Mouse (Mus musculus) heart, postnatal 0 days (tissue): ENCODE results near the gene Aldh3a2. TPM values are rescaled to one million over a fixed set of nuclear protein-coding genes. Genes with fewer than 3 reads are reported as not detected.
A peak's percentile ranks its signal among the peaks of the same experiment; 100 is the strongest.
"Not testable (repeated sequence)": the region's sequence is repeated elsewhere in the genome, so short reads cannot be mapped to it uniquely, and the experiment has no call there.

Experiments used
- ATAC-seq: fragments of 200-750 bp; cut with Nextera tagmentation; 2 replicates; pipeline ENCODE4 v1.8.0; 2017; ENCODE audit warnings: low read depth, moderate number of reproducible peaks, moderate library complexity; ENCODE audit not compliant: insufficient read depth
- DNase-seq: peaks from one replicate; pipeline ENCODE4 v3.0.0-alpha.2; 2016; ENCODE audit warnings: low spot score
- H3K27ac ChIP-seq: fragments of 300-500 bp; sonication (generic); 2 replicates; pipeline ENCODE4 v1.5.1; 2014; ENCODE audit warnings: low read depth, mild to moderate bottlenecking
- H3K27me3 ChIP-seq: fragments of 300-500 bp; sonication (generic); 2 replicates; pipeline ENCODE4 v1.6.1; 2014; ENCODE audit warnings: low read length, mixed read lengths; ENCODE audit not compliant: control insufficient read depth, insufficient read depth
- H3K36me3 ChIP-seq: fragments of 300-500 bp; sonication (generic); replicated peaks from 2 replicates; pipeline ENCODE4 v1.6.1; 2014; ENCODE audit warnings: low read length, mixed read lengths; ENCODE audit not compliant: control insufficient read depth, insufficient read depth
- H3K4me1 ChIP-seq: fragments of 300-500 bp; sonication (generic); 2 replicates; pipeline ENCODE4 v1.6.1; 2014; ENCODE audit warnings: antibody characterized with exemption; ENCODE audit not compliant: control insufficient read depth, insufficient read depth
- H3K4me2 ChIP-seq: fragments of 300-500 bp; sonication (generic); 2 replicates; pipeline ENCODE4 v1.6.1; 2014; ENCODE audit warnings: low read depth, mild to moderate bottlenecking, low read length, moderate library complexity
- H3K4me3 ChIP-seq: fragments of 300-500 bp; sonication (generic); 2 replicates; pipeline ENCODE4 v1.5.1; 2014; ENCODE audit warnings: low read depth, low read length
- H3K9ac ChIP-seq: fragments of 300-500 bp; sonication (generic); replicated peaks from 2 replicates; pipeline ENCODE4 v1.6.1; 2014; ENCODE audit warnings: low read depth, low read length, mixed read lengths
- H3K9me3 ChIP-seq: fragments of 300-500 bp; sonication (generic); replicated peaks from 2 replicates; pipeline ENCODE4 v1.6.1; 2016; ENCODE audit warnings: low read length; ENCODE audit not compliant: control insufficient read depth
- CTCF ChIP-seq: IDR thresholded peaks from 2 replicates; pipeline ENCODE4 v1.5.1; 2016; ENCODE audit warnings: antibody characterized with exemption, control low read depth, low read depth
- EP300 ChIP-seq: IDR thresholded peaks from 2 replicates; pipeline ENCODE4 v1.6.1; 2016; ENCODE audit warnings: antibody characterized with exemption, low read depth
- WGBS: fragments of 180-500 bp; shearing (Covaris S2); extraction: QIAGEN DNeasy Blood & Tissue Kit; methylation state at CpG from one replicate; pipeline ENCODE4 v1.1.7; 2014; 5-methylcytosine and 5-hydroxymethylcytosine counted together
- polyA plus RNA-seq: library from polyadenylated mRNA; unstranded; fragments of >200 nt; fragmentation: Nextera tagmentation; extraction: Ambion mirVana; gene quantifications from 2 replicates; pipeline ENCODE4 v1.2.1, GENCODE M21; 2015
- total RNA-seq: library from RNA; depleted of rRNA; stranded (reverse); fragments of >200 nt; gene quantifications from 2 replicates; pipeline ENCODE4 v1.2.3, GENCODE M21; 2014; ENCODE audit warnings: low replicate concordance; rRNA removed

The Aldh3a2 gene
- total and polyA plus RNA-seq, 2 experiments from 2014 or later: 29.1 to 36.0 TPM

DNA sequence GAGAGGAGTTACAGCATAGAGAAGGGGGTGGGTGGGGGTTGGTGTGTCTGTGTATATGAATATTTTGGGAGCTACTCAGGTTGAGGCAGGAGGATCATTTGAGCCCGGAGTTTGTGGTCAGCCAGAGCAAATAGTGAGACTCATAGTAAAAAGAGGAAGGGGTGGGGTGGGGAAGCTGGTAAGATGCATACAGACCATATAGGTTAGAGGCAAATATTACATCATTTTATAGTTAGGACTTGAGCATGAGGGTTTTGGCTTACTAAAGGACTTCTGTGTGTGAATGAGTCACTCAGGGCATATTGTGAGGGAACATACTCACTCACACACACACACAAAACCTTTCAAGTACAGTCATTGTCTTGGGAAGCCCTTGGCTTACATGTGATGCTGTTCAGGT lies 90.9 kb downstream of the Aldh3a2 start:
- no peaks in the 10 kb centered on the region for H3K36me3 ChIP-seq
- whole genome bisulfite sequencing: 74% methylated on average over 1 of the region's 1 CpGs
- no peaks in the 10 kb centered on the region for H3K9me3 ChIP-seq
- no peak overlapping the region for H3K4me2 ChIP-seq
- no peaks in the 10 kb centered on the region for H3K27me3 ChIP-seq
- no peak for TF ChIP-seq EP300
- no peak for TF ChIP-seq CTCF
- ATAC-seq (no peak), DNase-seq (no peak)
- peaks cover 9% of the 10 kb centered on the region; the same call in 1 of the 2 replicates for H3K4me1 ChIP-seq
- H3K27ac ChIP-seq: no peak overlapping the region
- H3K4me3 ChIP-seq: no peak overlapping the region
- no peak overlapping the region for H3K9ac ChIP-seq

DNA sequence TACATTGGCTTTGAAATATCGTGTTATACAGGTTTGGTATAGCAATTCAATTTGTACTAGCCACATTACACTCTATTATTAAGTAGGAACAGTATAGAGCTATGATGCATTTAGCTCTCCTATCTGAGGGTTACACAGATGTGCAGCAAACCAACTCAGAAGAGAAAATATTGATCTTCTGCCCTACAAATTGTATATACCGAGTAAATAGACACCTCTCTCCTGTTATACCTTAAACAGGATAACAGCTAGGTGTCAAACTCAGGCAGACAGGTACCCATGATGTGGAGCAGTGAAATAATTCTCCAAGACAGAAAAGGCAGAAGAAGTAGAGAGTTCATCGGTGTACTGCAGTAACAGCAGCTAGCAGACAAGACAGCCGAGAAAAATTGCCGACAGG lies 91.5 kb downstream of the Aldh3a2 start:
- TF ChIP-seq CTCF: no peak
- TF ChIP-seq EP300: no peak
- no peak for DNase-seq
- Histone ChIP-seq H3K27me3 (no peaks in the 10 kb centered on the region), H3K9me3 (no peaks in the 10 kb centered on the region), H3K9ac (no peak overlapping the region), H3K4me3 (no peak overlapping the region), H3K4me1 (peaks cover 9% of the 10 kb centered on the region; the same call in 1 of the 2 replicates), H3K27ac (no peak overlapping the region), H3K4me2 (peak overlapping the region; percentile 57), H3K36me3 (no peaks in the 10 kb centered on the region)
- no peak for ATAC-seq
- 79% methylated on average over 5 of the region's 5 CpGs for WGBS

GRCm38 (mm10) chr11:61174821-61175658 lies 92.2 kb downstream of the Aldh3a2 start, which contains the start of gene Usp22:
Gene Usp22, minus strand, starts transcription at chr11:61175055.
- under 1% methylated on average over 69 of the region's 69 CpGs for WGBS
- ATAC-seq (peak; percentile 97), DNase-seq (peak; percentile 99)
- Histone ChIP-seq H3K9ac (peak within 1 kb of the TSS; percentile 94), H3K27me3 (no peaks in the 10 kb centered on the region), H3K4me1 (peaks cover 9% of the 10 kb centered on the region; the same call in 1 of the 2 replicates), H3K9me3 (no peaks in the 10 kb centered on the region), H3K4me2 (peak within 1 kb of the TSS; percentile 88), H3K36me3 (no peaks in the 10 kb centered on the region), H3K27ac (peak within 1 kb of the TSS; percentile 96), H3K4me3 (peak within 1 kb of the TSS; percentile 94)
- TF ChIP-seq CTCF (no peak), EP300 (no peak)

- WGBS: under 1% methylated on average over 28 of the region's 28 CpGs
- Histone ChIP-seq H3K4me1 (peaks cover 11% of the 10 kb centered on the region; the same call in 1 of the 2 replicates), H3K4me2 (peak overlapping the region; percentile 88), H3K27ac (peak overlapping the region; percentile 96), H3K9ac (peak overlapping the region; percentile 94), H3K9me3 (no peaks in the 10 kb centered on the region), H3K4me3 (peak overlapping the region; percentile 94), H3K27me3 (no peaks in the 10 kb centered on the region), H3K36me3 (no peaks in the 10 kb centered on the region)
- DNase-seq (peak; percentile 68), ATAC-seq (peak; percentile 28)
- peak; percentile 47 for TF ChIP-seq CTCF
- TF ChIP-seq EP300: no peak
Observed at GRCm38 (mm10) chr11:61174291-61174820, 92.9 kb downstream of the Aldh3a2 start.

DNA sequence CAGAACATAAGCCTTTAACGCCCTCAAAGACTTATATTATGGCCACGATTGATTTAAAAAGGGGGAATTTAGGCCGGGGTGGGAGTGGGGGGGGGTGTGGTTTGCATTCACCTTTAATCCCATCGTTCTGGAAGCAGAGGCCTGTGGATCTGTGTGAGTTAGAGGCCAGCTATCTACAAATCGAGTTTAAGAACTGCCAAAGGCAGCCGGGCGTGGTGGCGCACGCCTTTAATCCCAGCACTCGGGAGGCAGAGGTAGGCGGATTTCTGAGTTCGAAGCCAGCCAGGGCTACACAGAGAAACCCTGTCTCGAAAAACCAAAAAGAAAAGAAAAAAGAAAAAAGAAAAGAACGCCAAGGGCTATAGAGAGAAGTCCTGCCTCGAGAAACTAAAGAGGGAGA lies 93.8 kb downstream of the Aldh3a2 start:
- H3K9me3 ChIP-seq, H3K27me3 ChIP-seq, H3K9ac ChIP-seq, ATAC-seq, DNase-seq, H3K36me3 ChIP-seq: not testable (repeated sequence)
- peaks cover 14% of the 10 kb centered on the region; the same call in 1 of the 2 replicates for H3K4me1 ChIP-seq
- H3K27ac ChIP-seq: peak overlapping the region; percentile 11; the same call in 1 of the 2 replicates
- 33% methylated on average over 15 of the region's 15 CpGs for WGBS
- H3K4me3 ChIP-seq: peak overlapping the region; percentile 94
- H3K4me2 ChIP-seq: peak overlapping the region; percentile 88

Other genes starting within 250 kb of the Aldh3a2 start
- 38.9 and 69.3 TPM in 2 replicates for gene Kcnj12, start 244.9 kb downstream of the Aldh3a2 start, total RNA-seq
- 9.5 and 10.8 TPM in 2 replicates for gene Kcnj12, start 244.9 kb downstream of the Aldh3a2 start, polyA plus RNA-seq
- gene Tnfrsf13b, start 140.7 kb downstream of the Aldh3a2 start, total RNA-seq: 0.08 and 3.9 TPM in 2 replicates
- 1.0 and 1.5 TPM in 2 replicates for gene Tnfrsf13b, start 140.7 kb downstream of the Aldh3a2 start, polyA plus RNA-seq
- gene Usp22, start 92.4 kb downstream of the Aldh3a2 start, total RNA-seq: 95.8 and 97.9 TPM in 2 replicates
- 32.1 and 34.7 TPM in 2 replicates for gene Usp22, start 92.4 kb downstream of the Aldh3a2 start, polyA plus RNA-seq
- gene Aldh3a1, start 59.9 kb downstream of the Aldh3a2 start, total RNA-seq: 0.19 TPM in 1 of 2 replicates, not detected in the other
- gene Aldh3a1, start 59.9 kb downstream of the Aldh3a2 start, polyA plus RNA-seq: 0.42 and 0.56 TPM in 2 replicates
- gene Slc47a2, start 75.4 kb upstream of the Aldh3a2 start, total RNA-seq: not detected in 2 replicates
- gene Slc47a2, start 75.4 kb upstream of the Aldh3a2 start, polyA plus RNA-seq: 0.04 and 0.14 TPM in 2 replicates
- gene Slc47a1, start 110.9 kb upstream of the Aldh3a2 start, total RNA-seq: 34.7 and 49.4 TPM in 2 replicates
- gene Slc47a1, start 110.9 kb upstream of the Aldh3a2 start, polyA plus RNA-seq: 31.2 and 31.5 TPM in 2 replicates
- gene Rnf112, start 186.7 kb upstream of the Aldh3a2 start, total RNA-seq: 0.38 and 0.39 TPM in 2 replicates
- gene Rnf112, start 186.7 kb upstream of the Aldh3a2 start, polyA plus RNA-seq: 0.11 TPM in 1 of 2 replicates, not detected in the other
- 34.1 and 54.5 TPM in 2 replicates for gene Mfap4, start 218.0 kb upstream of the Aldh3a2 start, total RNA-seq
- gene Mfap4, start 218.0 kb upstream of the Aldh3a2 start, polyA plus RNA-seq: 39.1 and 51.0 TPM in 2 replicates
- gene Mapk7, start 226.9 kb upstream of the Aldh3a2 start, total RNA-seq: 19.7 and 33.5 TPM in 2 replicates
- gene Mapk7, start 226.9 kb upstream of the Aldh3a2 start, polyA plus RNA-seq: 12.0 and 12.5 TPM in 2 replicates
- gene B9d1, start 237.7 kb upstream of the Aldh3a2 start, total RNA-seq: 11.6 and 34.6 TPM in 2 replicates
- 6.5 TPM in 2 replicates for gene B9d1, start 237.7 kb upstream of the Aldh3a2 start, polyA plus RNA-seq